Mouse (Mus musculus): Measurements from ENCODE around the gene Cysltr2.

Gene Cysltr2

GRCm38 (mm10) chr14:73048937-73049336 lies at the start of gene Cysltr2:
TSS of gene Cysltr2 (minus strand) at chr14:73049114.
- peak; percentile 10 to 17 for DNase-seq

- peak in 1 of 2 experiments; percentile 47 for DNase-seq
Measured at GRCm38 (mm10) chr14:73094802-73095550, 46.1 kb upstream of the Cysltr2 start.

- DNase-seq, result no peak
Measured at GRCm38 (mm10) chr14:73092871-73093270, 44.0 kb upstream of the Cysltr2 start.

GRCm38 (mm10) chr14:73088224-73088623 lies 39.3 kb upstream of the Cysltr2 start:
- no peak for DNase-seq

DNA sequence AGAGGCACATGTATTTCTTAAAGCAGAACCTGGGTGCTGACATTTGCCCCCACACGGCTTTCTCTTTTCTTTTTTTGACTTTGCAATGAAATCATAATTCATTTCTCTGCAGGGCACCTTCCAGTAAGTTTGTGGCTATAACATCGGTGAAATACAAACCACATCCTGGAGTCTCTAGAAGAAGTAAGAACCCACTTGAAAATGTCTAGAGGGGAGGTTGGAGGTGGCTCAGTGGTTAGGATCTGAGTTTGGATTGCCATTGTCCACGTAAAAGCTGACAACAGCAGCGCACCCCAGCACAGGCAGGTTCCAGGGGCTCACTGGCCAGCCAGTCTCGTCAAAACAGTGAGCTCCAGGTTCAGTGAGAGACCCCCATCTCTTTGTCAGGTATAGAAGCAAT lies 38.8 kb upstream of the Cysltr2 start:
- no peak for DNase-seq

GRCm38 (mm10) chr14:73087247-73087646 lies 38.3 kb upstream of the Cysltr2 start:
- no peak for DNase-seq

- no peak for DNase-seq
Measured at GRCm38 (mm10) chr14:73086425-73086824, 37.5 kb upstream of the Cysltr2 start.

DNA sequence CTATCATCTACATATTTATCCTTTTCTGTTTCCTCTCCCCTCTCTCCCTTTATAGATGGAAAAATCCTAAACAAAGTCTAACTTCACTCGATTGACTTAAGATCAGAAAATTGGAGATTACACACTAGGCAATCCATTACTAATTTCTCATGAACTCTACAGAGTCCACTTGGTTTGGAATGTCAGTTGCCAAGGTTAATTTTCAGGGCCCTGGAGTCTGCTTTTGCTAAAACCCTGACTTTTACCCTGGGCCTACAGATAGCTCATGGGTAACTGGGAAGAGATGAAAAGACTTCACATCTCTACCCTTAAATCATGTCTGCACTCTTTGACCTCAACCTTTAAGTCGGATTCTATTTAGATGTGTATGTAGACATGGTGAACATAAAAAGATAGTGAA lies 34.6 kb upstream of the Cysltr2 start:
- no peak for DNase-seq

DNA sequence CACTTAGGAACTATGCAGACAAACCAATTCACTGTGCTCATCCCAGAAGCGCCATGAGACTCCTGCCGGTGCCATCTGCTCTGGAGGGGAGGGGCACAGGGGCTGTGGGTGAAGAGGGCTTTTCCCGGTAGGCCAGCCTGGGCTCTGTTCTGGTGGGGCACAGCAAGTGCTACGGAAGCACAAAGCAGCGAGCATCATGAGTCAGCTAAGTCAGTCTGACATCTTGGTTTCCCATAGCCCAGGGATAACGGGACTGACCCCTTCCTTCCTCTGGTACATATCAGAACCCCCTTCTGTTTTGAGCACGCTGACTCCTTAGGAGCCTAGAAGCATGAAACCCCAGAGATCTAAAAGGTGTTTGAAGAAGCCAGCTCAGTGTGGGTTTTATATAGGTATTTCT lies 15.5 kb upstream of the Cysltr2 start:
- DNase-seq, result no peak

- DNase-seq, result no peak
Measured at GRCm38 (mm10) chr14:73058755-73059154, 9.8 kb upstream of the Cysltr2 start.

- peak in 1 of 2 experiments; percentile 5 for DNase-seq
Measured at GRCm38 (mm10) chr14:73057764-73058163, 8.8 kb upstream of the Cysltr2 start.

- DNase-seq, result no peak
Measured at GRCm38 (mm10) chr14:73056813-73057212, 7.9 kb upstream of the Cysltr2 start.

DNA sequence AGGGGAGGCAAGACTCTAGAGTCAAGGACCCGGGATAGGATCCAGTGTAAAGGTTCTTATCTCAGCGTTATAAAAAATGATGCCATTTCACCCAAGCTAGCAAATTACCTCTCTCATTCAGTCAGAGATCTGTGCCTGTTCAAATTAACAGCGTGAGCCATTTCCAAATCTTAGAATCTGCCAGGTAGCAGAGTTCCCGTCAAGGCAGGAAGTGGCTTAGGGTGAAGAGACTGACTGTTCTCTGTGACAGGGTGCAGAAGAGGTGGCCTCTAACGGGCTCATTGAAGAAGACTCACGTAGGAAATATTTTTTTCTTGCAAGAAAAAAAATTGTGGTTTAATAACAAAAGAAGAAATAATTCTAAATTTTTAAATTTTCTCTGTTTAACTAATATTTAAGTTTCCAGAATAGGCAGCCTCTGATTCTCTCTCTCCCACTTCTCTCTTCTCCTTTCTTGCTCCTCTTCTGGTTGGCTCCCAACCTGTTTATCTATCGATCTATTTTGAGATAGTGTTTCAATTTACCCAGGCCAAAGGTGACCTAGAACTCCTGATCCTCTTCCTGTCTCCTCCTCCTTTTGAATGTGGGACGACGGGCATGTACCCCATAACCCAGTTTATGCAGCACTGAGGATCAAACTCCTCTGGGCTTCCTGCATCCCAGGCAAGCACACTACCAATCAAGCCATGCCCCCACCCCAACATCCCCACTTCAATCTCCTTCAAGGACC lies 3.5 kb downstream of the Cysltr2 start:
- DNase-seq, result no peak

DNA sequence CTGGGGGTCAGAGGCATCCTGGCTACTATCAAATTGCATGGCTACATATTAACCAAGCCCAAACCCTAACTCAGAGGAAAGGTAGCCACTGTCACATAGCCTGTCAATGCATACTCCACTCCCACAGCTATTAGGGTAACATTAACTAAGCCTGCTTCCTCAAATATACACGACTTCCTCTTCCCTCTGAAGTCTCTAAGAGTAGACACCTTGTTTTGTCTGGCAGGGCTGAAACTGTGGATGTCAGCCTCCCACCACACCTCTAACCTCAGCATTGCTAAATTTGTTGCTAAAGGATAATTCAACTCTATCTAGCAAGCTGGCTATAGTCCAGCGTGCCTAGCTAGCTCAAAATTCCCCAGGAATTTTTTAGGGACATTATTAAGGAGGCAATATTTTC lies 7.2 kb downstream of the Cysltr2 start:
- no peak for DNase-seq

DNA sequence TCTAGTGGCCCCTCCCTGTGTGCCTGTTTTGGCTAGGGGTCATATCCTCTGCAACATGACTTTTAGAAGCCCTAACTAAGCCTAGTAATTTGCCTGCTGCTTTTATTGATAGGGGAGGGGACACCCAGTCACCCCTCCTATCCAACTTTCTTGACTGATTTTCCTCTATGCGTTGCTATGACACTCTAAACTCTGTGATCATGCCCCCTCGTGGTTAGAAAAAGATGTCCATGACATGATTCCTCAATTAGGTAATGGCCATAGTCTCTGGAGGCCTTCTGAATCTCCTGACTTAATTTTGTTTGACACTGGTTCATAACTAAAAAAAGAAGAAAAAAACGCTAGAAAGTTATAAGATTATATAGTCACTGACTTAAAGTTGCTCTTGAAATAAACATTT lies 15.6 kb downstream of the Cysltr2 start:
- DNase-seq, result no peak

- DNase-seq, result no peak
Measured at GRCm38 (mm10) chr14:73031218-73031617, 17.7 kb downstream of the Cysltr2 start.

- DNase-seq, result peak; percentile 7 to 54
Measured at GRCm38 (mm10) chr14:73017272-73017671, 31.6 kb downstream of the Cysltr2 start.

DNA sequence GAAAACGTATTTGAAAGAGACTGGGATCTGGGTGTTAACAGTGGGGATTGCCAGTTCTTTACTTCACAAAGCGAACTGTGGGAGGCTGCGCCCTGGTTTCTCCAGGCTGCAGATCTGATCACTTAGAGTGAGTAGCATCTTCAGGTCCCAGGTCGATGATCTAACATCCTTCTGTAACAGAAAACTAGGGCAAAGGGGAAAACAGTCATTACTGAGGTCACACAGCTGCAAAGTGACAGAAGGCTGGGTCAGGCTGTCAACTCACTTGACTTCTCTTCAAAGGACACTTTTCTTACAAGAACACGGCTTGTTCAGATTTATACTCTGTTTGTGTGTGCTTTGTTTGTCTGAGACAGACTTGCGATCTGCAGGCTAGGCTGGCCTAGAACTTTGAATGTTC lies 33.5 kb downstream of the Cysltr2 start:
- no peak for DNase-seq

GRCm38 (mm10) chr14:73013723-73014544 lies 35.0 kb downstream of the Cysltr2 start:
- DNase-seq, result no peak

- DNase-seq, result no peak
Measured at GRCm38 (mm10) chr14:73001814-73002213, 47.1 kb downstream of the Cysltr2 start.

DNA sequence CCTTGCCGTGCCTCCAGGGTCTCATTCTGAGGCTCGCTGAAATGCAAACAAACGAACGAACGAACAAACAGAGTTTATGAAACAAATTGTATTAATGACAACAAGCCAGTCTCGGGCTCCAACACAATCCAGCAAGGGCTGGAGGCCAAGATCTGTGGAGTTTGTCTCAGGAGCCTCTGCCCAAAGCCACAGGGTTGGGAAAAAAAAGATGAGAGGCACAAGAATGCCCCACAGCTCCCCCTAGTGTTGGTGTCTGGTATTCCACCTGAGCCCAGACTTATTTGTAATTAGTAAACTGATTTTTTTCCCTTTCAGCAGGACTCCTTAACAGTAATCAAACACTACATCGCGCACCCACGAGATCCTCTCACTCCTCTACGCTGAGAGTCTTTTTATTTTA lies 48.6 kb downstream of the Cysltr2 start:
- DNase-seq, result peak; percentile 65 to 85

DNA sequence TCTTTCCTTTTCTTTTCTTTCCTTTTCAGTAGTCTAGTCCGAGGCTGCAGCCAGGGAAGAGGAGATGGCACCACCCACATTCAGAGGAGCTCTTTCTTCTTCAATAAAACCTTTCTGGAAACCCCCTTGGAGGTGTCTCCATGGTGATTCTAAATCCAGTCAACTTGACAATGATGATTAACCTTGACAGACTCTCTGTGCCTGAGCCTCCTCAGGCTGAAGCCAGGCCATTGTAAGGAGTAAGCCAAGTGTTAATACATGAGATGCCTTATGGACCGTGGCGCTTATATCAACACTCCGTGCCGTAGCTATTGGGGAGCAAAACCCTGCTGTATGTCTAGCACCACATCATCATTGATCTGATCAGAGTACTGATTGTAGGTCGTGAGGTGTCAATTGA lies 50.8 kb downstream of the Cysltr2 start:
- no peak for DNase-seq

DNA sequence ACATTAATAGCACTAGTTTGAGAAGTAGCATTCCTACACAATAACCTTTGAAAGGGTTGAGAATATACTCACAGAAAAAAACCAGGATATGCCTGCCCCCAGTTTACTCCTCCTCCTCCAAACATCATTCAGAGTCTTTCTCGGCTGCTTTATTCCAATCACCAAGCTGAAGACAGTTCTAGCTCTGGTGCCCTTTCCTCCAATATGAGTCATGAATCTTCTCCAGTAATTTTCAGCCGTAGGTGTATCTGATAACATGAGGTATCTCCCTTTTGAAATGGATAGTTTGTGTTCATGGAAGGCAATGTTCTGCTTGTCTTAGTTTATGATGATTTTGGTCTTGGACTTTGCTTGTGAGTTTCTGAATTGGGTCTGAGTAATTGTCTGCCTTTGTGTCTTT lies 62.9 kb downstream of the Cysltr2 start:
- no peak for DNase-seq
